Mouse (Mus musculus) left cerebral cortex, adult 2 months (tissue): ENCODE results near the gene Il4i1. TPM values are rescaled to one million over a fixed set of nuclear protein-coding genes. Genes with fewer than 3 reads are reported as not detected.

Experiments
- DNase-seq, 2 experiments: peaks; one replicate each; pipeline ENCODE4 v3.0.0; 2021 to 2022; ENCODE audit warnings: low spot score in 2 of 2, mixed read lengths in 1 of 2; ENCODE audit errors: extremely low spot score in 1 of 2
- H3K27ac ChIP-seq: fragments of 200-600 bp; 2 replicates; pipeline ENCODE4 v1.8.1; 2022
- H3K4me3 ChIP-seq: fragments of 200-600 bp; 2 replicates; pipeline ENCODE4 v1.8.1; 2022
- CTCF ChIP-seq: fragments of 200-600 bp; IDR thresholded peaks from 2 replicates; pipeline ENCODE4 v1.8.1; 2022; ENCODE audit warnings: antibody characterized with exemption, mild to moderate bottlenecking, moderate library complexity
- intact Hi-C: fragments of 180-260 bp; cut with DNase I; formaldehyde crosslinking; loops from one replicate; pipeline ENCODE4 v1.15.1; 2025
- total RNA-seq, 2 experiments: library from RNA; stranded (reverse); gene quantifications; 2 replicates each; pipeline ENCODE4 v1.2.3; 2021

Il4i1 gene
- total RNA-seq, 2 experiments from 2014 or later: 1.8 to 2.0 TPM

GRCm38 (mm10) chr7:44850789-44851624 is 34.8 kb downstream of the Il4i1 start:
- H3K27ac ChIP-seq: peak overlapping the region; percentile 99
- intact Hi-C loops: loop anchor here (10.0 kb wide), 1 partner anchor 274 kb away; the partner anchor contains the start of genes Rpl13a and Rps11
- no peak for DNase-seq
- H3K4me3 ChIP-seq: peak overlapping the region; percentile 68
- TF ChIP-seq CTCF: no peak

- no peak for TF ChIP-seq CTCF
- no peak for DNase-seq
- H3K27ac ChIP-seq: no peak overlapping the region
- intact Hi-C loops: loop anchor here (2.0 to 10.0 kb wide), 2 partner anchors 17 to 273 kb away; partner anchors contain the start of genes Ptov1, Rpl13a and Rps11
- no peak overlapping the region for H3K4me3 ChIP-seq
Measured at GRCm38 (mm10) chr7:44851625-44852234, 35.5 kb downstream of the Il4i1 start.

GRCm38 (mm10) chr7:44852259-44853027 is 36.3 kb downstream of the Il4i1 start:
- DNase-seq: no peak
- no peak for TF ChIP-seq CTCF
- intact Hi-C loops: loop anchor here (2.0 to 10.0 kb wide), 2 partner anchors 16 to 272 kb away; partner anchors contain the start of genes Ptov1, Rpl13a and Rps11
- Histone ChIP-seq H3K4me3 (no peak overlapping the region), H3K27ac (no peak overlapping the region)

- TF ChIP-seq CTCF: no peak
- intact Hi-C loops: loop anchor here (2.0 to 10.0 kb wide), 2 partner anchors 16 to 272 kb away; partner anchors contain the start of genes Ptov1, Rpl13a and Rps11
- Histone ChIP-seq H3K27ac (no peak overlapping the region), H3K4me3 (no peak overlapping the region)
- no peak for DNase-seq
Measured at GRCm38 (mm10) chr7:44853065-44853464, 36.9 kb downstream of the Il4i1 start.

GRCm38 (mm10) chr7:44853596-44854355 is 37.6 kb downstream of the Il4i1 start:
- intact Hi-C loops: loop anchor here (2.0 to 10.0 kb wide), 2 partner anchors 15 to 271 kb away; partner anchors contain the start of genes Ptov1, Rpl13a and Rps11

GRCm38 (mm10) chr7:44854356-44855031 is 38.3 kb downstream of the Il4i1 start:
- peak overlapping the region; percentile 66 for H3K4me3 ChIP-seq
- no peak for TF ChIP-seq CTCF
- H3K27ac ChIP-seq: peak overlapping the region; percentile 76
- DNase-seq: peak; percentile 67 to 69
- intact Hi-C loops: loop anchor here (10.0 kb wide), 1 partner anchor 270 kb away; the partner anchor contains the start of genes Rpl13a and Rps11

More at GRCm38 (mm10) chr7:44853596-44854355, 37.6 kb downstream of the Il4i1 start:
- DNase-seq: no peak
- no peak for TF ChIP-seq CTCF
- peak overlapping the region; percentile 66 for H3K4me3 ChIP-seq
- H3K27ac ChIP-seq: peak overlapping the region; percentile 76

- Histone ChIP-seq H3K27ac (peak overlapping the region; percentile 76), H3K4me3 (peak overlapping the region; percentile 66)
- TF ChIP-seq CTCF: no peak; the same call in 1 of the 2 replicates
- intact Hi-C loops: loop anchor here (10.0 kb wide), 1 partner anchor 270 kb away; the partner anchor contains the start of genes Rpl13a and Rps11
- DNase-seq: no peak
Measured at GRCm38 (mm10) chr7:44855036-44855435, 38.8 kb downstream of the Il4i1 start.

DNA sequence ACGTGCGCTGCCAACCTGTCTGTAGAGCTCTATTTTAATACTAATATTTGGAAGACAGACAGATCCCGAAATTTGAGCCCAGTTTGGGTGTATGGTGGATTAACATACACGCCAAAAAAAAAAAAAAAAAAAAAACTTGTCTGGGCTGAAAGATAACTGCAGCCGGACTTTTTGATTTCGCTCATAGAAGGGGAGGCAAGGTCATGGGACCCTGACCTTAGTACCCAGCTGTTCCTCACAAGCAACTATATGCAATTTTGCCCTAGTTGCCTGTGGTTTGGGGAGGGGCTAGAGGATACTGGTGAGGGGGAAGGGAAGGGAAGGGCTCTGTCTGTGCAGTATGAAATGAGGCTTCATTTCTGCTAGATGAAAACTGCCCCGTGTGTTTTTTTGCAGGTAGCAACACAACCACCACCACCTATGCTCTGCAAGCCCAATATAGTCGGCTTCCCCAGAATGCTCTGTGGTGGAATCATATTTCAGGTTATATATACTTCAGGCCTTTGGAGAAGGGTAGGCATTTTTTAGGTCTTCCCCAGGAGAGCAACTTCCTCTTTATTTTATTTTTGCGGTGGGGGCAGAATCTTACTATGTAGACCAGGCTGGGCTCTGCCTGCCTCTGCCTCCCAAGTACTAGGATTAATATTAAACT is 40.2 kb downstream of the Il4i1 start:
- no peak for DNase-seq
- intact Hi-C loops: loop anchor here (10.0 kb wide), 1 partner anchor 268 kb away; the partner anchor contains the start of genes Rpl13a and Rps11
- peak overlapping the region; percentile 88 for H3K27ac ChIP-seq

DNA sequence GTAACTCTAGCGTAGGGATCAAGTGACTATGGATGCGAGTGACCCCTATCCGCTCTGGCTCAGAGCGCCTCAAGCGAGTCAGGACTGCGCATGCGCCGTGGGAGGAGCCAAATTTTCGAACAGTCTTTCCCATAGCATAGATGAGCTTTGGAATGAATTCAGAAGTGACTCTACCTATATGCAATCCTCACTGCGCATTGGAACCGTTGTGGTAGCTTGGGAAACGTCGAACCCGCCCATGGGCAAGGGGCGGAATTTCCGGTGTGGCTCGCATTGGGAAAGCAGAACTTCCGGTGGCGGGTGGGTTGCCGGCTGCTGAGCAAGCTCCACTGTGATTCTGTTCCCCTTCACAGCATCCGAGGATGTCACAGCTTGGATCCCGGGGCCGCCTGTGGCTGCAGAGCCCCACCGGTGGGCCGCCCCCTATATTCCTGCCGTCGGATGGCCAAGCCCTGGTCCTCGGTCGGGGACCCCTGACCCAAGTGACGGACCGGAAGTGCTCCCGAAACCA is 40.9 kb downstream of the Il4i1 start, which contains the start of gene Pnkp:
Gene Pnkp (plus strand): TSS at position 98 of the 511 bp plus-strand sequence.
- no peak; the same call in 1 of the 2 replicates for TF ChIP-seq CTCF
- H3K4me3 ChIP-seq: peak within 1 kb of the TSS; percentile 92
- intact Hi-C loops: loop anchor here (10.0 kb wide), 1 partner anchor 268 kb away; the partner anchor contains the start of genes Rpl13a and Rps11
- peak; percentile 89 to 90 for DNase-seq
- H3K27ac ChIP-seq: peak within 1 kb of the TSS; percentile 88

More for the DNA sequence above, 40.2 kb downstream of the Il4i1 start:
- H3K4me3 ChIP-seq: peak overlapping the region; percentile 92
- TF ChIP-seq CTCF: no peak
